Mouse (Mus musculus) olfactory bulb, adult 2 months (tissue): Measurements from ENCODE around the gene Krt6b. TPM values are rescaled to one million over a fixed set of nuclear protein-coding genes. Genes with fewer than 3 reads are reported as not detected.
"Not testable (repeated sequence)": the region's sequence is repeated elsewhere in the genome, so short reads cannot be mapped to it uniquely, and the experiment has no call there.

Experiments
- H3K27ac ChIP-seq: fragments of 200-500 bp; 2 replicates; pipeline ENCODE4 v1.5.1; 2012; ENCODE audit warnings: low read depth, low read length; ENCODE audit not compliant: insufficient read depth
- H3K4me1 ChIP-seq: fragments of 200-500 bp; 2 replicates; pipeline ENCODE4 v1.6.1; 2012; ENCODE audit warnings: low read length; ENCODE audit not compliant: control insufficient read depth, insufficient read depth
- H3K4me3 ChIP-seq: fragments of 200-500 bp; 2 replicates; pipeline ENCODE4 v1.5.1; 2012; ENCODE audit warnings: mild to moderate bottlenecking, low read depth, low read length, moderate library complexity; ENCODE audit not compliant: insufficient read depth
- CTCF ChIP-seq: fragments of 200-500 bp; IDR thresholded peaks from 2 replicates; pipeline ENCODE4 v1.5.1; 2012; ENCODE audit warnings: low read depth, mild to moderate bottlenecking, low read length, moderate library complexity; ENCODE audit not compliant: insufficient read depth
- POLR2A ChIP-seq: fragments of 200-500 bp; IDR thresholded peaks from 2 replicates; pipeline ENCODE4 v1.6.1; 2012; ENCODE audit warnings: mild to moderate bottlenecking, low read depth, low read length, moderate library complexity; ENCODE audit not compliant: insufficient read depth
- WGBS: fragments of 180-500 bp; shearing (Covaris S2); methylation state at CpG from one replicate; pipeline ENCODE4 v1.1.7; 2018; 5-methylcytosine and 5-hydroxymethylcytosine counted together
- polyA plus RNA-seq: library from polyadenylated mRNA; stranded (reverse); fragments of >200 nt; gene quantifications from 2 replicates; pipeline ENCODE4 v1.2.4, GENCODE M21; 2012; ENCODE audit warnings: low replicate concordance; ENCODE audit not compliant: missing spikeins, insufficient read depth, insufficient read length

Gene Krt6b
- polyA plus RNA-seq, 1 experiment, result not detected

- WGBS, result 85% methylated on average over 8 of the region's 8 CpGs
Observed at GRCm38 (mm10) chr15:101699866-101700265, 19.8 kb upstream of the Krt6b start.

GRCm38 (mm10) chr15:101699192-101699591 lies 19.1 kb upstream of the Krt6b start:
- Histone ChIP-seq H3K4me3 (no peak overlapping the region), H3K4me1 (no peaks in the 10 kb centered on the region), H3K27ac (no peak overlapping the region)
- TF ChIP-seq POLR2A (no peak), CTCF (no peak)
- 60% methylated on average over 3 of the region's 3 CpGs for WGBS

More at GRCm38 (mm10) chr15:101699866-101700265, 19.8 kb upstream of the Krt6b start:
- H3K4me1 ChIP-seq, result no peaks in the 10 kb centered on the region
- H3K27ac ChIP-seq, result no peak overlapping the region
- H3K4me3 ChIP-seq, result no peak overlapping the region
- no peak for TF ChIP-seq CTCF
- TF ChIP-seq POLR2A, result no peak

- TF ChIP-seq POLR2A (no peak), CTCF (no peak)
- 65% methylated on average over 8 of the region's 8 CpGs for WGBS
- no peak overlapping the region for H3K27ac ChIP-seq
- no peaks in the 10 kb centered on the region for H3K4me1 ChIP-seq
- no peak overlapping the region for H3K4me3 ChIP-seq
Observed at GRCm38 (mm10) chr15:101697326-101698188, 17.5 kb upstream of the Krt6b start.

- Histone ChIP-seq H3K4me1 (no peaks in the 10 kb centered on the region), H3K4me3 (no peak within 1 kb of the TSS), H3K27ac (no peak within 1 kb of the TSS)
- TF ChIP-seq CTCF (no peak), POLR2A (no peak)
- WGBS, result 88% methylated on average over 5 of the region's 5 CpGs
Observed at GRCm38 (mm10) chr15:101694207-101694606, 14.1 kb upstream of the Krt6b start, which contains the start of gene Krt6a. Gene Krt6a, minus strand, starts transcription at chr15:101694307.

- WGBS, result 94% methylated on average over 5 of the region's 5 CpGs
- not testable (repeated sequence) for H3K4me3 ChIP-seq, H3K27ac ChIP-seq, H3K4me1 ChIP-seq
Observed at GRCm38 (mm10) chr15:101690460-101690859, 10.4 kb upstream of the Krt6b start.

- no peak for TF ChIP-seq CTCF
- TF ChIP-seq POLR2A, result no peak
- no peaks in the 10 kb centered on the region for H3K4me1 ChIP-seq
- no peak overlapping the region for H3K4me3 ChIP-seq
- WGBS, result 61% methylated on average over 2 of the region's 2 CpGs
- no peak overlapping the region for H3K27ac ChIP-seq
Observed at GRCm38 (mm10) chr15:101688161-101688560, 8.1 kb upstream of the Krt6b start.

- Histone ChIP-seq H3K4me1 (no peaks in the 10 kb centered on the region), H3K4me3 (no peak overlapping the region), H3K27ac (no peak overlapping the region)
- TF ChIP-seq CTCF, result no peak
- TF ChIP-seq POLR2A, result no peak
- 82% methylated on average over 1 of the region's 1 CpGs for WGBS
Observed at GRCm38 (mm10) chr15:101675978-101676377, 4.1 kb downstream of the Krt6b start.

- TF ChIP-seq POLR2A (no peak), CTCF (no peak)
- WGBS, result 77% methylated on average over 5 of the region's 5 CpGs
- no peak overlapping the region for H3K4me3 ChIP-seq
- H3K27ac ChIP-seq, result no peak overlapping the region
- H3K4me1 ChIP-seq, result no peaks in the 10 kb centered on the region
Observed at GRCm38 (mm10) chr15:101652736-101653265, 27.3 kb downstream of the Krt6b start.

- no peak within 1 kb of the TSS for H3K27ac ChIP-seq
- H3K4me1 ChIP-seq, result no peaks in the 10 kb centered on the region
- 87% methylated on average over 3 of the region's 3 CpGs for WGBS
- H3K4me3 ChIP-seq, result no peak within 1 kb of the TSS
- TF ChIP-seq POLR2A, result no peak
- no peak for TF ChIP-seq CTCF
Observed at GRCm38 (mm10) chr15:101647280-101647679, 32.8 kb downstream of the Krt6b start, which contains the start of gene Gm5478. Gene Gm5478, minus strand, starts transcription at chr15:101647380.
